Mouse (Mus musculus) brain, embryonic 14.5 days (tissue): ENCODE results near the gene Cgnl1.

ENCODE experiments used
- CTCF ChIP-seq: fragments of 200-500 bp; IDR thresholded peaks from 2 replicates; pipeline ENCODE4 v1.5.1; 2012; ENCODE audit warnings: inconsistent platforms, mild to moderate bottlenecking, moderate library complexity, borderline replicate concordance; ENCODE audit not compliant: insufficient read depth, insufficient read length; ENCODE audit errors: extremely low read depth
- POLR2A ChIP-seq: fragments of 200-500 bp; IDR thresholded peaks from 2 replicates; pipeline ENCODE4 v1.6.1; 2012; ENCODE audit warnings: mild to moderate bottlenecking, inconsistent platforms, borderline replicate concordance; ENCODE audit not compliant: poor library complexity, insufficient read depth, insufficient read length, severe bottlenecking; ENCODE audit errors: extremely low read depth

DNA sequence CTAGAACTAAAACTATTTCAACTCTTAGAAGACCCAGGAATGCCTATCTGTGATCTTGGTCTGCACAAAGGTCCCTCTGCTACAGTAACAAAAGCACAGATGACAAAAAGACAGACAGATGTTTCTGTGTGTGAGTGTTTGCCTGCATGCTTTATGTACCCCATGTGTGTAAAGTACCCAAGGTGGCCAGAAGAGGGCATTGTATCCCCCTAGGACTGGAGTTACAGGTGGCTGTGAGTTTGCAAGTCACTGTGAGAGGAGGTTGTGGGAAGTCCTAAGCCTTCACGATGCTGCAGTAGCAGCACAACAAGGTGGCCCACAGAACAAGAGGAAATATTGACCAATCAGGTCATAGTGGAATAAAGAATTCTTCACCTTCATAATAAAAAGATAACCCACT is 114.2 kb downstream of the Cgnl1 start:
- TF ChIP-seq POLR2A (no peak), CTCF (no peak)
